Mouse (Mus musculus): ENCODE data around the gene Auts2.

DNA sequence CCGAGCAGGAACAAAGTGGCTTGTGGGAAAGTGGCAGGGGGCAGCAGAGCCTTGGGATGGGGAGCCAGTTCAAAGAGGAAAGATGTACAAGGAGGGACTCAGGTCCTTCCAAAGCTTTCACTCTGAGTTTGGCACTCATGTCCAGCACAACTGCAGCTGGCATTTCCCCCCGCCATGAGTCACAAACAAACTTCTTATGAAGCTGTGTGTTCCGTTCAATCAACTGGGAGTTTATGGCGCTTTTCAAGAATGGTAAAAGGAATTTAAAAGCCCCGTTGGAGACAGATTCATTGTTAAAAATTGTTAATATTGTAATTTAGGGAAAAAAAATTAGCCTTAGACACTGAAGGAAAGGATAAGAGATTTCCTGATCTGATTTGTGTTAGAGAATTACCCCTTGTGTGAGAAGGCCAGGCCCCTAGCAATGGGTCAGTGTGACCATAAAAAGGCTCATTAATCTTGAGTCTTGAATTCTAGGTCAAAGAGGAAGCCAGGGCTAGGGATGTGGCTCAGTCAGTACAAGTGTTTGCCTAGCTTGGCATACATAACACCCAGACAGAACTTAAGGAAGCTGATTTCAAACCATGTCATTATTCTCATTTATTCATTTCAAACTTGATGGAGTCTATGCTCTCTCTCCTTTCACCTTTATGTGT, 831.5 kb downstream of the Auts2 start:
- TF ChIP-seq POLR2A (IDR thresholded peaks at IDR 0.05; ENCODE audit: borderline replicate concordance, extremely low read depth, low read depth, low read length) (no peak), CTCF (IDR thresholded peaks at IDR 0.05; ENCODE audit: insufficient read depth, low read length) (no peak)

All from lung, adult 2 months (tissue).